Mouse (Mus musculus) myocyte (in vitro differentiated cells): ENCODE measurements around the gene Asic2.

Source experiments
- CEBPB ChIP-seq: IDR thresholded peaks from 2 replicates; pipeline ENCODE4 v1.6.1; 2011; ENCODE audit warnings: mild to moderate bottlenecking, moderate library complexity; ENCODE audit not compliant: poor library complexity, insufficient read depth, severe bottlenecking
- E2F4 ChIP-seq: IDR thresholded peaks from one replicate; pipeline ENCODE4 v1.6.1; 2011; ENCODE audit warnings: mild to moderate bottlenecking, control low read depth, moderate library complexity; ENCODE audit not compliant: insufficient read depth
- MAX ChIP-seq: IDR thresholded peaks from one replicate; pipeline ENCODE4 v1.6.1; 2011; ENCODE audit warnings: low read depth, mild to moderate bottlenecking, control low read depth
- MYOD1 ChIP-seq, 3 experiments: IDR thresholded peaks; one replicate each; pipeline ENCODE4 v1.6.1; 2011; ENCODE audit warnings: control low read depth in 2 of 3, low read depth in 2 of 3, mild to moderate bottlenecking in 2 of 3, moderate library complexity in 1 of 3; ENCODE audit not compliant: insufficient read length in 2 of 3, control insufficient read depth in 1 of 3
- POLR2A ChIP-seq: IDR thresholded peaks from one replicate; pipeline ENCODE4 v1.6.1; 2011; ENCODE audit warnings: low read depth, mild to moderate bottlenecking, control low read depth, moderate library complexity; ENCODE audit not compliant: insufficient read length
- POLR2AphosphoS2 ChIP-seq: IDR thresholded peaks from one replicate; pipeline ENCODE4 v1.6.1; 2011; ENCODE audit warnings: low read depth, control low read depth; ENCODE audit not compliant: insufficient read length
- TCF12 ChIP-seq: IDR thresholded peaks from one replicate; pipeline ENCODE4 v1.6.1; 2011; ENCODE audit warnings: mild to moderate bottlenecking, control low read depth; ENCODE audit not compliant: poor library complexity, insufficient read depth, severe bottlenecking
- TCF3 ChIP-seq: IDR thresholded peaks from one replicate; pipeline ENCODE4 v1.6.1; 2011; ENCODE audit warnings: low read depth, control low read depth; ENCODE audit not compliant: insufficient read length
- USF1 ChIP-seq: IDR thresholded peaks from one replicate; pipeline ENCODE4 v1.6.1; 2011; ENCODE audit warnings: low read depth, mild to moderate bottlenecking, control low read depth, moderate library complexity

- TF ChIP-seq USF1 (no peak), TCF12 (no peak), CEBPB (no peak), POLR2A (no peak), MYOD1 (IDR thresholded peaks at IDR 0.05; ENCODE audit: control insufficient read depth in 1 of 3, insufficient read length in 2 of 3, low read depth in 2 of 3) (no peak), POLR2AphosphoS2 (no peak), MAX (no peak), E2F4 (no peak), TCF3 (no peak)
Measured at GRCm38 (mm10) chr11:80946163-80946562, 1022.1 kb downstream of the Asic2 start.
